Mouse (Mus musculus): ENCODE results near the gene Rbm4b. TPM values are rescaled to one million over a fixed set of nuclear protein-coding genes. Genes with fewer than 3 reads are reported as not detected.
"Not testable (repeated sequence)": the region's sequence is repeated elsewhere in the genome, so short reads cannot be mapped to it uniquely, and the experiment has no call there.

Rbm4b gene
- polyA plus RNA-seq, 1 experiment from 2014 or later, result 36.1 TPM

GRCm38 (mm10) chr19:4745681-4746080 lies 10.6 kb upstream of the Rbm4b start:
- no peak for ATAC-seq (ENCODE audit: extremely low read depth, insufficient number of reproducible peaks, low FRiP score, low TSS enrichment)
- 89% methylated on average over 10 of the region's 10 CpGs for WGBS
- no peak overlapping the region for H3K27ac ChIP-seq (replicated peaks)

GRCm38 (mm10) chr19:4746611-4747010 lies 9.7 kb upstream of the Rbm4b start:
- no peak overlapping the region for H3K4me3 ChIP-seq
- H3K4me1 ChIP-seq, result peaks cover 8% of the 10 kb centered on the region
- no peak overlapping the region for H3K27ac ChIP-seq (replicated peaks)
- H3K4me2 ChIP-seq, result no peak overlapping the region
- no peaks in the 10 kb centered on the region for H3K9me3 ChIP-seq
- ATAC-seq (ENCODE audit: extremely low read depth, insufficient number of reproducible peaks, low FRiP score, low TSS enrichment), result no peak
- no peaks in the 10 kb centered on the region for H3K36me3 ChIP-seq
- H3K9ac ChIP-seq, result no peak overlapping the region
- no peaks in the 10 kb centered on the region for H3K27me3 ChIP-seq (replicated peaks)
- WGBS, result 75% methylated on average over 14 of the region's 14 CpGs

More at GRCm38 (mm10) chr19:4745681-4746080, 10.6 kb upstream of the Rbm4b start:
- H3K27me3 ChIP-seq (replicated peaks), result no peaks in the 10 kb centered on the region
- peaks cover 8% of the 10 kb centered on the region for H3K4me1 ChIP-seq
- H3K9me3 ChIP-seq, result no peaks in the 10 kb centered on the region
- H3K36me3 ChIP-seq, result no peaks in the 10 kb centered on the region
- no peak overlapping the region for H3K4me3 ChIP-seq
- no peak overlapping the region for H3K4me2 ChIP-seq
- no peak overlapping the region for H3K9ac ChIP-seq

GRCm38 (mm10) chr19:4747631-4748312 lies 8.5 kb upstream of the Rbm4b start:
- Histone ChIP-seq H3K27ac (replicated peaks) (no peak overlapping the region), H3K4me2 (no peak overlapping the region), H3K36me3 (no peaks in the 10 kb centered on the region), H3K4me1 (peaks cover 8% of the 10 kb centered on the region), H3K9ac (peak overlapping the region; percentile 47; the same call in 1 of the 2 replicates), H3K27me3 (replicated peaks) (no peaks in the 10 kb centered on the region), H3K9me3 (no peaks in the 10 kb centered on the region), H3K4me3 (no peak overlapping the region)
- WGBS, result 88% methylated on average over 9 of the region's 9 CpGs
- ATAC-seq (ENCODE audit: extremely low read depth, insufficient number of reproducible peaks, low FRiP score, low TSS enrichment), result no peak

- H3K4me3 ChIP-seq, result no peak overlapping the region
- H3K4me2 ChIP-seq, result no peak overlapping the region
- no peak overlapping the region for H3K27ac ChIP-seq (replicated peaks)
- H3K4me1 ChIP-seq, result peaks cover 8% of the 10 kb centered on the region
- ATAC-seq (ENCODE audit: extremely low read depth, insufficient number of reproducible peaks, low FRiP score, low TSS enrichment), result no peak
- no peak overlapping the region for H3K9ac ChIP-seq
- no peaks in the 10 kb centered on the region for H3K27me3 ChIP-seq (replicated peaks)
- H3K9me3 ChIP-seq, result no peaks in the 10 kb centered on the region
- WGBS, result 75% methylated on average over 10 of the region's 10 CpGs
- H3K36me3 ChIP-seq, result no peaks in the 10 kb centered on the region
Observed at GRCm38 (mm10) chr19:4748493-4748892, 7.8 kb upstream of the Rbm4b start.

GRCm38 (mm10) chr19:4749975-4750374 lies 6.3 kb upstream of the Rbm4b start:
- 82% methylated on average over 6 of the region's 6 CpGs for WGBS

GRCm38 (mm10) chr19:4755565-4756192 lies 618 bp upstream of the Rbm4b start:
- 0 out of 2 replicates have a peak, but pooled peaks have one; percentile 38 for ATAC-seq (ENCODE audit: extremely low read depth, insufficient number of reproducible peaks, low FRiP score, low TSS enrichment)
- Histone ChIP-seq H3K9ac (peak overlapping the region; percentile 87), H3K4me3 (peak overlapping the region; percentile 72), H3K4me1 (peaks cover 32% of the 10 kb centered on the region), H3K27me3 (replicated peaks) (no peaks in the 10 kb centered on the region), H3K9me3 (no peaks in the 10 kb centered on the region), H3K4me2 (peak overlapping the region; percentile 89), H3K36me3 (peaks cover 24% of the 10 kb centered on the region), H3K27ac (replicated peaks) (peak overlapping the region; percentile 92)
- 2% methylated on average over 10 of the region's 10 CpGs for WGBS

More at GRCm38 (mm10) chr19:4749975-4750374, 6.3 kb upstream of the Rbm4b start:
- H3K36me3 ChIP-seq, result no peaks in the 10 kb centered on the region
- ATAC-seq (ENCODE audit: extremely low read depth, insufficient number of reproducible peaks, low FRiP score, low TSS enrichment), result no peak
- no peak overlapping the region for H3K4me3 ChIP-seq
- no peaks in the 10 kb centered on the region for H3K9me3 ChIP-seq
- H3K4me1 ChIP-seq, result peaks cover 5% of the 10 kb centered on the region
- no peaks in the 10 kb centered on the region for H3K27me3 ChIP-seq (replicated peaks)
- H3K27ac ChIP-seq (replicated peaks), result no peak overlapping the region
- no peak overlapping the region for H3K9ac ChIP-seq
- no peak overlapping the region for H3K4me2 ChIP-seq

GRCm38 (mm10) chr19:4756921-4757320 lies 624 bp downstream of the Rbm4b start:
- Histone ChIP-seq H3K27me3 (replicated peaks) (no peaks in the 10 kb centered on the region), H3K9ac (peak overlapping the region; percentile 87), H3K4me1 (peaks cover 36% of the 10 kb centered on the region), H3K36me3 (peaks cover 37% of the 10 kb centered on the region), H3K4me2 (peak overlapping the region; percentile 89), H3K27ac (replicated peaks) (peak overlapping the region; percentile 92), H3K9me3 (no peaks in the 10 kb centered on the region), H3K4me3 (peak overlapping the region; percentile 72)
- no peak for ATAC-seq (ENCODE audit: extremely low read depth, insufficient number of reproducible peaks, low FRiP score, low TSS enrichment)
- 4% methylated on average over 9 of the region's 9 CpGs for WGBS

- WGBS, result 90% methylated on average over 7 of the region's 8 CpGs
- H3K27me3 ChIP-seq (replicated peaks); ATAC-seq (ENCODE audit: extremely low read depth, insufficient number of reproducible peaks, low FRiP score, low TSS enrichment); H3K27ac ChIP-seq (replicated peaks); H3K4me3 ChIP-seq; H3K9ac ChIP-seq; H3K9me3 ChIP-seq; H3K4me2 ChIP-seq: not testable (repeated sequence)
- Histone ChIP-seq H3K36me3 (peaks cover 72% of the 10 kb centered on the region), H3K4me1 (peaks cover 32% of the 10 kb centered on the region)
Observed at GRCm38 (mm10) chr19:4760544-4760943, 4.2 kb downstream of the Rbm4b start.

GRCm38 (mm10) chr19:4762876-4763275 lies 6.6 kb downstream of the Rbm4b start:
- H3K27me3 ChIP-seq (replicated peaks), result no peaks in the 10 kb centered on the region
- no peaks in the 10 kb centered on the region for H3K9me3 ChIP-seq
- H3K4me1 ChIP-seq, result peaks cover 24% of the 10 kb centered on the region
- no peak overlapping the region for H3K4me3 ChIP-seq
- WGBS, result 57% methylated on average over 1 of the region's 1 CpGs
- peaks cover 90% of the 10 kb centered on the region for H3K36me3 ChIP-seq
- no peak overlapping the region for H3K27ac ChIP-seq (replicated peaks)
- no peak overlapping the region for H3K4me2 ChIP-seq
- ATAC-seq (ENCODE audit: extremely low read depth, insufficient number of reproducible peaks, low FRiP score, low TSS enrichment), result no peak
- H3K9ac ChIP-seq, result no peak overlapping the region

GRCm38 (mm10) chr19:4767507-4768148 lies 11.3 kb downstream of the Rbm4b start:
- WGBS, result 71% methylated on average over 10 of the region's 12 CpGs
- H3K27ac ChIP-seq (replicated peaks), result no peak overlapping the region

GRCm38 (mm10) chr19:4772785-4773184 lies 16.5 kb downstream of the Rbm4b start:
- Histone ChIP-seq H3K9me3 (no peaks in the 10 kb centered on the region), H3K4me3 (no peak overlapping the region), H3K36me3 (peaks cover 92% of the 10 kb centered on the region), H3K4me1 (no peaks in the 10 kb centered on the region), H3K27ac (replicated peaks) (no peak overlapping the region), H3K9ac (no peak overlapping the region), H3K27me3 (replicated peaks) (no peaks in the 10 kb centered on the region), H3K4me2 (no peak overlapping the region)
- no peak for ATAC-seq (ENCODE audit: extremely low read depth, insufficient number of reproducible peaks, low FRiP score, low TSS enrichment)
- WGBS, result 76% methylated on average over 3 of the region's 3 CpGs

More at GRCm38 (mm10) chr19:4767507-4768148, 11.3 kb downstream of the Rbm4b start:
- Histone ChIP-seq H3K27me3 (replicated peaks) (no peaks in the 10 kb centered on the region), H3K4me1 (no peaks in the 10 kb centered on the region), H3K4me3 (no peak overlapping the region), H3K36me3 (peaks cover 96% of the 10 kb centered on the region), H3K4me2 (no peak overlapping the region), H3K9ac (no peak overlapping the region), H3K9me3 (no peaks in the 10 kb centered on the region)
- ATAC-seq (ENCODE audit: extremely low read depth, insufficient number of reproducible peaks, low FRiP score, low TSS enrichment), result no peak
